Comparison of ENCODE assay signal across 22 mouse cellular contexts in the genomic region with DNA sequence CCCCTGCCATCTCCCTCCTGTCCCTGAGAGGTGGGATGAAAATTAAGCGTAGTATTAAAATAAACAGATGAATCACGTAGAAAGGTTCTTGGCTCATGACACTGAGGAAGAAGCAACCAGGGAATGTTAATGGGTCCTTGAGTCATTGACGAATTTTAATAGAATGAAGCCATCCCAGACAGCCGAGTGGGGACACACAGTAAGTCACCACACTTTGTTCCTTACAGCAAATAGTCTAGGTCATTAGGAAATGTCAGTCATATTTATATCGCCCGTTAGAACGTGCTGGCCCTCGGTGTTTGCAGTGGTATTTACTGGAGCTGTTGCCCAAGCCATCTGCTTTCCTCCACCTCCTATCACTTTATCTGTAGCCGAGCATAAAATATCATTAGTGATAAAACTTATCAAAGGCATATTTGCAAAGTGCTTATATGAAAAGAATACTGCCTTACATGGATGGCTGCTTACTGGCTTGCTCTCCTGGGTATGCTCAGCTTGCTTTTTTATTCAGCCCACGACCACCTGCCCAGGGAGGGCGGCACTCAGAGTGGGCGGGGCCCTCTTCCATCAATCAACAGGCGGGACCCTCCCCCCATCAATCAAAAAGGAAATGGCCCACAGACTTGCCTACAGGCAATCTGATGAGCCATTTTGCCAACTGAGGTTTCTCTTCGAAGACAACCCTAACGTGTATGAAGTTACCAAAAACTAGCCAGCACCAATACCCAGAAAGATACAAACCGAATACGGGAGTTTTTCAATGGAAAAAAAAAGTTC.
A peak's percentile ranks its signal among the peaks of the same experiment; 100 is the strongest.
DNase-seq lines count a peak whose midpoint lies in the region; ATAC-seq lines count a peak whose summit lies in the region.
"Had no signal": no experiment of that assay in that cellular context is flagged by ENCODE, and none has a peak within 500 bp of the region (broad histone marks: within the 10 kb centered on the region; RNA-seq: fewer than 3 reads in every experiment).

No protein-coding gene starts in this region.

- H3K27me3 ChIP-seq in hindbrain, embryonic 11.5 days (ENCODE audit: control insufficient read depth, insufficient read depth, low read length) = no peaks in the 10 kb centered on the region
- H3K27me3 ChIP-seq in hindbrain, embryonic 10.5 days (ENCODE audit: insufficient read depth, poor library complexity, severe bottlenecking) = no peaks in the 10 kb centered on the region
- H3K27me3 ChIP-seq: embryonic facial prominence, embryonic 12.5 days; embryonic facial prominence, embryonic 15.5 days; forebrain, embryonic 15.5 days; heart, embryonic 12.5 days; heart, embryonic 15.5 days; hindbrain, embryonic 12.5 days; hindbrain, embryonic 15.5 days had no signal

- no peaks in the 10 kb centered on the region for H3K36me3 ChIP-seq in hindbrain, embryonic 11.5 days (ENCODE audit: control insufficient read depth, insufficient read depth, low read length)
- H3K36me3 ChIP-seq in hindbrain, embryonic 10.5 days = no peaks in the 10 kb centered on the region
- H3K36me3 ChIP-seq: embryonic facial prominence, embryonic 12.5 days; embryonic facial prominence, embryonic 15.5 days; forebrain, embryonic 15.5 days; heart, embryonic 12.5 days; heart, embryonic 15.5 days; hindbrain, embryonic 12.5 days; hindbrain, embryonic 15.5 days had no signal

- H3K4me2 ChIP-seq in hindbrain, embryonic 11.5 days (replicated peaks; ENCODE audit: low read depth, low read length) = no peak overlapping the region
- H3K4me2 ChIP-seq: embryonic facial prominence, embryonic 12.5 days; embryonic facial prominence, embryonic 15.5 days; forebrain, embryonic 15.5 days; heart, embryonic 12.5 days; heart, embryonic 15.5 days; hindbrain, embryonic 12.5 days; hindbrain, embryonic 15.5 days had no signal

- no peaks in the 10 kb centered on the region for H3K4me1 ChIP-seq in hindbrain, embryonic 11.5 days (replicated peaks; ENCODE audit: control insufficient read depth, insufficient read depth, low read length)
- 0 out of 2 replicates have a peak, but pooled peaks cover 3% of the 10 kb centered on the region for H3K4me1 ChIP-seq in hindbrain, embryonic 10.5 days (replicated peaks)
- H3K4me1 ChIP-seq: embryonic facial prominence, embryonic 12.5 days; forebrain, embryonic 15.5 days; heart, embryonic 12.5 days; heart, embryonic 15.5 days; hindbrain, embryonic 12.5 days; hindbrain, embryonic 15.5 days had no signal

- H3K4me3 ChIP-seq in hindbrain, embryonic 11.5 days (ENCODE audit: low read depth, low read length) = no peak overlapping the region
- no peak overlapping the region for H3K4me3 ChIP-seq in hindbrain, embryonic 10.5 days
- H3K4me3 ChIP-seq: embryonic facial prominence, embryonic 12.5 days; embryonic facial prominence, embryonic 15.5 days; forebrain, embryonic 15.5 days; heart, embryonic 12.5 days; heart, embryonic 15.5 days; hindbrain, embryonic 12.5 days; hindbrain, embryonic 15.5 days had no signal

- H3K27ac ChIP-seq in hindbrain, embryonic 11.5 days (ENCODE audit: low read depth, low read length) = no peak overlapping the region
- no peak overlapping the region for H3K27ac ChIP-seq in hindbrain, embryonic 10.5 days
- H3K27ac ChIP-seq: embryonic facial prominence, embryonic 12.5 days; embryonic facial prominence, embryonic 15.5 days; forebrain, embryonic 15.5 days; heart, embryonic 15.5 days; hindbrain, embryonic 12.5 days; hindbrain, embryonic 15.5 days had no signal

- no peaks in the 10 kb centered on the region for H3K9me3 ChIP-seq in hindbrain, embryonic 11.5 days (ENCODE audit: control insufficient read depth, low read length)
- no peaks in the 10 kb centered on the region for H3K9me3 ChIP-seq in hindbrain, embryonic 10.5 days
- H3K9me3 ChIP-seq: embryonic facial prominence, embryonic 12.5 days; embryonic facial prominence, embryonic 15.5 days; forebrain, embryonic 15.5 days; heart, embryonic 12.5 days; heart, embryonic 15.5 days; hindbrain, embryonic 12.5 days; hindbrain, embryonic 15.5 days had no signal

- no peak overlapping the region for H3K9ac ChIP-seq in hindbrain, embryonic 11.5 days (ENCODE audit: low read depth, low read length)
- H3K9ac ChIP-seq: embryonic facial prominence, embryonic 12.5 days; embryonic facial prominence, embryonic 15.5 days; forebrain, embryonic 15.5 days; heart, embryonic 12.5 days; heart, embryonic 15.5 days; hindbrain, embryonic 12.5 days; hindbrain, embryonic 15.5 days had no signal

- WGBS in hindbrain, embryonic 11.5 days = 80% methylated on average over 17 of the region's 17 CpGs
- WGBS in hindbrain, embryonic 10.5 days = 88% methylated on average over 17 of the region's 17 CpGs

- peak; percentile 26 for DNase-seq in adrenal gland, adult 2 months
- no peak for DNase-seq in adrenal gland, postnatal 25 days
- peak; percentile 7 for DNase-seq in hindbrain, embryonic 11.5 days (ENCODE audit: low spot score)
- DNase-seq in hindbrain, embryonic 10.5 days (ENCODE audit: low spot score) = no peak
- DNase-seq in R1 (ENCODE audit: low read depth, low spot score) = peak; percentile 53
- DNase-seq in gastrocnemius, postnatal 10 days = no peak
- DNase-seq: cerebellum, adult 11 months; cerebellum, adult 2 months; cerebellum, adult 9-11 months; cerebellum, postnatal 25 days; gastrocnemius, postnatal 36 days; heart, postnatal 10 days; heart, postnatal 36 days; kidney, adult 2 months had no signal

- no peak for ATAC-seq in hindbrain, embryonic 11.5 days (ENCODE audit: low FRiP score)
- ATAC-seq: forebrain, embryonic 15.5 days; intestine, postnatal 0 days had no signal

Comparison
In these comparisons a context has a peak if more than half of its experiments do, and no peak if none do; other contexts are left out.
1. DNase-seq: peak in adrenal gland, adult 2 months (single experiment), hindbrain, embryonic 11.5 days (single experiment) and R1 (single experiment); none in adrenal gland, postnatal 25 days (single experiment), hindbrain, embryonic 10.5 days (single experiment) and gastrocnemius, postnatal 10 days (single experiment).